ENCODE assay signal across 24 mouse cellular contexts in genomic region chr8:13451747-13452277, GRCm38 (mm10). TPM values are rescaled to one million over a fixed set of nuclear protein-coding genes. Genes with fewer than 3 reads are reported as not detected.
"Had no signal": no experiment of that assay in that cellular context is flagged by ENCODE, and none has a peak within 500 bp of the region (broad histone marks: within the 10 kb centered on the region; RNA-seq: fewer than 3 reads in every experiment).

No protein-coding gene starts in this region.

- DNase-seq: kidney, adult 18-20 months; kidney, postnatal 36 days; lung, embryonic 14.5 days; lung, postnatal 10 days; lung, postnatal 4 days; midbrain, embryonic 14.5 days; right cerebral cortex, adult 18-20 months; spleen, adult 18-20 months; thymus, adult 2 months; thymus, postnatal 36 days had no signal

- H3K4me3 ChIP-seq: left cerebral cortex, adult 2 months; limb, embryonic 15.5 days; liver, embryonic 15.5 days; midbrain, embryonic 10.5 days; myocyte; neural tube, embryonic 15.5 days; stomach, embryonic 15.5 days had no signal

- H3K27me3 ChIP-seq: limb, embryonic 15.5 days; liver, embryonic 15.5 days; neural tube, embryonic 15.5 days; stomach, embryonic 15.5 days had no signal

- H3K4me1 ChIP-seq: liver, embryonic 15.5 days; stomach, embryonic 15.5 days had no signal

- H3K9ac ChIP-seq: limb, embryonic 15.5 days; liver, embryonic 15.5 days; lung, embryonic 14.5 days; neural tube, embryonic 15.5 days; stomach, embryonic 15.5 days had no signal

- H3K36me3 ChIP-seq: limb, embryonic 15.5 days; liver, embryonic 15.5 days; midbrain, embryonic 10.5 days; neural tube, embryonic 15.5 days; stomach, embryonic 15.5 days had no signal

- H3K4me2 ChIP-seq: limb, embryonic 15.5 days; liver, embryonic 15.5 days; lung, embryonic 14.5 days; neural tube, embryonic 15.5 days; stomach, embryonic 15.5 days had no signal

- H3K9me3 ChIP-seq: limb, embryonic 15.5 days; liver, embryonic 15.5 days; midbrain, embryonic 10.5 days; neural tube, embryonic 15.5 days; stomach, embryonic 15.5 days had no signal

- H3K27ac ChIP-seq: kidney, postnatal 0 days; left cerebral cortex, adult 2 months; limb, embryonic 15.5 days; liver, embryonic 15.5 days; midbrain, embryonic 10.5 days; neural tube, embryonic 15.5 days; stomach, embryonic 15.5 days had no signal

RNA-seq across cellular contexts. Expression of gene Tmem255b, which starts 16.8 kb away (rescaled TPM):
- total RNA-seq: megakaryocyte, adult 5-6 weeks had no signal
- polyA plus RNA-seq: limb, embryonic 11.5 days; liver, embryonic 15.5 days; myocyte had no signal

RNA-seq across cellular contexts. Expression of gene Grk1, which starts 46.9 kb away (rescaled TPM):
- total RNA-seq: layer of hippocampus, adult 8-10 months; layer of hippocampus, postnatal 25 days; left cerebral cortex, adult 2 months; left cerebral cortex, postnatal 14 days had no signal
- polyA plus RNA-seq: limb, embryonic 11.5 days; limb, embryonic 15.5 days; liver, embryonic 15.5 days; lung, embryonic 14.5 days; midbrain, embryonic 10.5 days; midbrain, embryonic 14.5 days; neural tube, embryonic 11.5 days; neural tube, embryonic 15.5 days; stomach, embryonic 15.5 days had no signal

RNA-seq across cellular contexts. Expression of gene Atp4b, which starts 55.2 kb away (rescaled TPM):
- total RNA-seq: layer of hippocampus, adult 8-10 months; layer of hippocampus, postnatal 25 days; left cerebral cortex, adult 2 months; left cerebral cortex, postnatal 14 days; megakaryocyte, adult 5-6 weeks had no signal
- polyA plus RNA-seq: limb, embryonic 11.5 days; limb, embryonic 15.5 days; liver, embryonic 15.5 days; lung, embryonic 14.5 days; midbrain, embryonic 10.5 days; midbrain, embryonic 14.5 days; myocyte; neural tube, embryonic 11.5 days; neural tube, embryonic 15.5 days had no signal
